Mouse (Mus musculus) layer of hippocampus, adult 18-20 months (tissue): ENCODE results near the gene Dab1. TPM values are rescaled to one million over a fixed set of nuclear protein-coding genes. Genes with fewer than 3 reads are reported as not detected.

Source experiments
- DNase-seq, 2 experiments: peaks; one replicate each; pipeline ENCODE4 v3.0.0; 2022; ENCODE audit warnings: low spot score in 2 of 2
- total RNA-seq, 2 experiments: library from RNA; stranded (reverse); gene quantifications; 2 replicates each; pipeline ENCODE4 v1.2.3; 2021

The Dab1 gene
- total RNA-seq, 2 experiments from 2014 or later: 146 to 158 TPM

GRCm38 (mm10) chr4:104782346-104782745 is 1163.2 kb downstream of the Dab1 start:
- DNase-seq: no peak

DNA sequence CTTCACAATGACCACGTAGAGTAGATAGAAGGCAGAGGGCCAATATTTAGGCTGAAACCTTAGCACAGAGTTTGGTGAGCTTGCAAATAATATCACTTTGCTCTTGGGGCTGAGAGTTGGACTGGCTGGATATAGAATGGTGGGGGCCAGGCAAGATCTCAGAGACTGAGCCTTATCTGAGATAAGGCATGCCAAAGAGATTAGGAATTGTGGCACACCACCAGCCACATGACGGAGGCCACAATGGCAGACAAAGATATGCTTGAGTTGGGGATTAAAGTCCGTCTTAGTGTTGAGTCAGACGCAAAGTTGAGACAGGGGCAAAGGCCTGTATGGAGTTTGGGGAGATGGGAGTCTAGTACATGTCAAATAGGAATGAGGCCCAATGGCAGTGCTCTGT is 1173.0 kb downstream of the Dab1 start:
- DNase-seq: no peak
